Mouse (Mus musculus) thymus, adult 2 months (tissue): ENCODE measurements around the gene Tnfsf8.

Experiments used
- CTCF ChIP-seq: fragments of 200-500 bp; IDR thresholded peaks from 2 replicates; pipeline ENCODE4 v1.5.1; 2012; ENCODE audit warnings: mild to moderate bottlenecking, control low read depth, low read length, moderate library complexity, borderline replicate concordance; ENCODE audit not compliant: control insufficient read depth, poor library complexity, insufficient read depth; ENCODE audit errors: extremely low read depth
- POLR2A ChIP-seq: fragments of 200-500 bp; IDR thresholded peaks from 2 replicates; pipeline ENCODE4 v1.6.1; 2012; ENCODE audit warnings: mild to moderate bottlenecking, low read length, control low read depth, moderate library complexity; ENCODE audit not compliant: control insufficient read depth, poor library complexity, insufficient read depth; ENCODE audit errors: extremely low read depth

DNA sequence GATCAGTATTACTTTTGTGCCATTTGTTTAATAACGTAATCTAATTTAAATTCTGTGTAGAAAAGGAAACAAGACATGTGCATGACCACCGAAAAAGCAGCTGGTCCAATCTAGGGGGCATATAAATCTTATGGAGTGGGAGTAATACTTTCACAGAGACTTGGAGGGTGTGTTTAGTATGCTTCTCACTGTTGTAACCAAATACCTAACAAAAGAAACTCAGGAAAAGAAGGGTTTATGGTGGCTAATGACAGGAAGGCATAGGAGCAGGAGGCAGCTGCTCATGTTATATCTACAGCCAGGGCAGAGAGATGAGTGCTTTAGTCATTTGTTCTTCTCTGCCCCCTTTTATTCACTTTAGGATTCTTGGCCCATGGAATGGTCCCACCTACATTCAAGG, 15.6 kb upstream of the Tnfsf8 start:
- TF ChIP-seq POLR2A, result no peak
- TF ChIP-seq CTCF, result no peak
